9 mouse cellular contexts compared by ENCODE assay signal in genomic region chr12:108307553-108307952, GRCm38 (mm10). TPM values are rescaled to one million over a fixed set of nuclear protein-coding genes. Genes with fewer than 3 reads are reported as not detected.
DNase-seq lines count a peak whose midpoint lies in the region; ATAC-seq lines count a peak whose summit lies in the region.
"Had no signal": no experiment of that assay in that cellular context is flagged by ENCODE, and none has a peak within 500 bp of the region (broad histone marks: within the 10 kb centered on the region; RNA-seq: fewer than 3 reads in every experiment).

No protein-coding gene starts in this region.

- H3K4me3 ChIP-seq in midbrain, embryonic 10.5 days: peak overlapping the region; percentile 63; the same call in 1 of the 2 replicates
- no peak overlapping the region for H3K4me3 ChIP-seq in midbrain, embryonic 15.5 days

- H3K9ac ChIP-seq in midbrain, embryonic 15.5 days: no peak overlapping the region

- ATAC-seq in midbrain, embryonic 15.5 days (replicated peaks): no peak
- ATAC-seq in megakaryocyte progenitor cell, adult 5-6 weeks (replicated peaks; ENCODE audit: poor library complexity): peak; percentile 64

- WGBS in midbrain, embryonic 10.5 days: 22% methylated on average over 14 of the region's 14 CpGs
- 27% methylated on average over 14 of the region's 14 CpGs for WGBS in midbrain, embryonic 15.5 days

- 0 out of 2 replicates have a peak overlapping the region, but pooled peaks have one; percentile 39 for H3K27ac ChIP-seq in midbrain, embryonic 10.5 days (replicated peaks)
- no peak overlapping the region for H3K27ac ChIP-seq in midbrain, embryonic 15.5 days

- DNase-seq in cerebellum, adult 18-20 months: peak; percentile 54 to 62
- no peak for DNase-seq in cerebellum, adult 11 months
- peak; percentile 79 for DNase-seq in midbrain, embryonic 10.5 days (ENCODE audit: low spot score)
- DNase-seq in embryo, embryonic 11 days: peak; percentile 72
- peak; percentile 60 for DNase-seq in induced T-regulatory cell, adult 2 months (ENCODE audit: low read depth)
- DNase-seq in thymus, postnatal 36 days: peak; percentile 51 to 55

- H3K36me3 ChIP-seq in midbrain, embryonic 10.5 days: peaks cover 7% of the 10 kb centered on the region
- H3K36me3 ChIP-seq in midbrain, embryonic 15.5 days (replicated peaks): no peaks in the 10 kb centered on the region
- H3K36me3 ChIP-seq: G1E had no signal

- peaks cover 82% of the 10 kb centered on the region for H3K4me1 ChIP-seq in midbrain, embryonic 10.5 days
- peaks cover 14% of the 10 kb centered on the region for H3K4me1 ChIP-seq in midbrain, embryonic 15.5 days

- no peaks in the 10 kb centered on the region for H3K9me3 ChIP-seq in midbrain, embryonic 10.5 days (replicated peaks)
- no peaks in the 10 kb centered on the region for H3K9me3 ChIP-seq in midbrain, embryonic 15.5 days

- peaks cover 48% of the 10 kb centered on the region for H3K27me3 ChIP-seq in midbrain, embryonic 10.5 days (ENCODE audit: low read depth, poor library complexity, severe bottlenecking)
- peaks cover 5% of the 10 kb centered on the region; the same call in 1 of the 2 replicates for H3K27me3 ChIP-seq in midbrain, embryonic 15.5 days (replicated peaks)

- no peak overlapping the region for H3K4me2 ChIP-seq in midbrain, embryonic 15.5 days

RNA-seq across cellular contexts. Expression of gene Hhipl1, which starts 1.5 kb away (rescaled TPM):
- 3.7 and 5.1 TPM in 2 replicates for polyA plus RNA-seq in midbrain, embryonic 10.5 days (2016; fragmentation: Nextera tagmentation; extraction: Ambion mirVana)
- polyA plus RNA-seq in midbrain, embryonic 15.5 days (2015; fragmentation: Nextera tagmentation; extraction: Ambion mirVana): 2.7 and 2.8 TPM in 2 replicates
- total RNA-seq in megakaryocyte progenitor cell, adult 5-6 weeks (2015): not detected in 2 replicates
- total RNA-seq in megakaryocyte progenitor cell, adult 5-6 weeks (2017): not detected in 2 replicates
- polyA plus RNA-seq: G1E had no signal

RNA-seq across cellular contexts. Expression of gene Cyp46a1, which starts 26.6 kb away (rescaled TPM):
- polyA plus RNA-seq in midbrain, embryonic 10.5 days (2016; fragmentation: Nextera tagmentation; extraction: Ambion mirVana): 17.5 and 19.4 TPM in 2 replicates
- polyA plus RNA-seq in midbrain, embryonic 15.5 days (2015; fragmentation: Nextera tagmentation; extraction: Ambion mirVana): 23.6 and 24.9 TPM in 2 replicates
- total RNA-seq in megakaryocyte progenitor cell, adult 5-6 weeks (2015): 0.10 and 0.51 TPM in 2 replicates
- not detected in 2 replicates for total RNA-seq in megakaryocyte progenitor cell, adult 5-6 weeks (2017)
- polyA plus RNA-seq: G1E had no signal

RNA-seq across cellular contexts. Expression of gene Ccdc85c, which starts 32.3 kb away (rescaled TPM):
- 12.1 and 15.5 TPM in 2 replicates for polyA plus RNA-seq in midbrain, embryonic 10.5 days (2016; fragmentation: Nextera tagmentation; extraction: Ambion mirVana)
- 15.3 and 15.8 TPM in 2 replicates for polyA plus RNA-seq in midbrain, embryonic 15.5 days (2015; fragmentation: Nextera tagmentation; extraction: Ambion mirVana)
- total RNA-seq in megakaryocyte progenitor cell, adult 5-6 weeks (2015): 0.39 and 0.64 TPM in 2 replicates
- total RNA-seq in megakaryocyte progenitor cell, adult 5-6 weeks (2017): 0.46 and 1.6 TPM in 2 replicates
- polyA plus RNA-seq: G1E had no signal
